Mouse (Mus musculus) testis, adult 2 months (tissue): ENCODE data around the gene 2310061I04Rik. TPM values are rescaled to one million over a fixed set of nuclear protein-coding genes. Genes with fewer than 3 reads are reported as not detected.

Experiments
- H3K27ac ChIP-seq: fragments of 200-500 bp; 2 replicates; pipeline ENCODE4 v1.5.1; 2012; ENCODE audit warnings: low read depth, low read length; ENCODE audit not compliant: control insufficient read depth, insufficient read depth
- H3K27me3 ChIP-seq: fragments of 200-500 bp; 2 replicates; pipeline ENCODE4 v1.6.1; 2012; ENCODE audit warnings: mild to moderate bottlenecking, low read length, moderate library complexity; ENCODE audit not compliant: control insufficient read depth, insufficient read depth
- H3K36me3 ChIP-seq: fragments of 200-500 bp; 2 replicates; pipeline ENCODE4 v1.6.1; 2012; ENCODE audit warnings: mild to moderate bottlenecking, low read length; ENCODE audit not compliant: control insufficient read depth, insufficient read depth
- H3K4me1 ChIP-seq: fragments of 200-500 bp; 2 replicates; pipeline ENCODE4 v1.6.1; 2012; ENCODE audit warnings: low read length; ENCODE audit not compliant: control insufficient read depth, insufficient read depth
- H3K4me3 ChIP-seq: fragments of 200-500 bp; 2 replicates; pipeline ENCODE4 v1.5.1; 2012; ENCODE audit warnings: low read depth, mild to moderate bottlenecking, low read length, moderate library complexity, mixed read lengths; ENCODE audit not compliant: control insufficient read depth
- CTCF ChIP-seq: fragments of 200-500 bp; IDR thresholded peaks from 2 replicates; pipeline ENCODE4 v1.5.1; 2012; ENCODE audit warnings: low read depth, mild to moderate bottlenecking, inconsistent platforms, low read length, moderate library complexity; ENCODE audit not compliant: control insufficient read depth, insufficient read depth, insufficient replicate concordance
- POLR2A ChIP-seq: fragments of 200-500 bp; IDR thresholded peaks from 2 replicates; pipeline ENCODE4 v1.6.1; 2012; ENCODE audit warnings: low read depth, mild to moderate bottlenecking, inconsistent platforms, low read length, moderate library complexity; ENCODE audit not compliant: control insufficient read depth
- polyA plus RNA-seq: library from polyadenylated mRNA; depleted of rRNA; stranded (reverse); fragments of >200 nt; gene quantifications from 2 replicates; pipeline ENCODE4 v1.2.3, GENCODE M21; 2012

The 2310061I04Rik gene
- polyA plus RNA-seq, 1 experiment: 172 TPM

- Histone ChIP-seq H3K27ac (no peak overlapping the region), H3K27me3 (no peaks in the 10 kb centered on the region), H3K36me3 (peaks cover 4% of the 10 kb centered on the region; the same call in 1 of the 2 replicates), H3K4me1 (no peaks in the 10 kb centered on the region), H3K4me3 (no peak overlapping the region)
- TF ChIP-seq POLR2A: no peak
- TF ChIP-seq CTCF: no peak
These were observed 32.3 kb upstream of the 2310061I04Rik start for GRCm38 (mm10) chr17:35929534-35929933.

GRCm38 (mm10) chr17:35927471-35927870, 30.2 kb upstream of the 2310061I04Rik start:
- no peak overlapping the region for H3K27ac ChIP-seq
- peaks cover 4% of the 10 kb centered on the region; the same call in 1 of the 2 replicates for H3K36me3 ChIP-seq
- no peak overlapping the region for H3K4me3 ChIP-seq
- no peaks in the 10 kb centered on the region for H3K27me3 ChIP-seq
- H3K4me1 ChIP-seq: no peaks in the 10 kb centered on the region
- TF ChIP-seq POLR2A: no peak
- no peak for TF ChIP-seq CTCF

GRCm38 (mm10) chr17:35923281-35923680, 26.1 kb upstream of the 2310061I04Rik start:
- H3K27ac ChIP-seq: no peak overlapping the region
- H3K36me3 ChIP-seq: peaks cover 4% of the 10 kb centered on the region; the same call in 1 of the 2 replicates
- no peaks in the 10 kb centered on the region for H3K4me1 ChIP-seq
- TF ChIP-seq POLR2A (0 out of 2 replicates have a peak, but pooled peaks have one; percentile 12), CTCF (no peak)
- H3K4me3 ChIP-seq: no peak overlapping the region
- no peaks in the 10 kb centered on the region for H3K27me3 ChIP-seq

- H3K36me3 ChIP-seq: peaks cover 4% of the 10 kb centered on the region; the same call in 1 of the 2 replicates
These were observed 25.3 kb upstream of the 2310061I04Rik start for GRCm38 (mm10) chr17:35922566-35922965.

GRCm38 (mm10) chr17:35921710-35922109, 24.5 kb upstream of the 2310061I04Rik start:
- Histone ChIP-seq H3K4me1 (no peaks in the 10 kb centered on the region), H3K27ac (no peak overlapping the region), H3K36me3 (peaks cover 5% of the 10 kb centered on the region), H3K27me3 (no peaks in the 10 kb centered on the region), H3K4me3 (no peak overlapping the region)
- no peak for TF ChIP-seq POLR2A
- no peak for TF ChIP-seq CTCF

More at GRCm38 (mm10) chr17:35922566-35922965, 25.3 kb upstream of the 2310061I04Rik start:
- Histone ChIP-seq H3K27me3 (no peaks in the 10 kb centered on the region), H3K27ac (no peak overlapping the region), H3K4me3 (no peak overlapping the region), H3K4me1 (no peaks in the 10 kb centered on the region)
- TF ChIP-seq POLR2A (no peak), CTCF (no peak)

- H3K36me3 ChIP-seq: peaks cover 3% of the 10 kb centered on the region
- no peak for TF ChIP-seq POLR2A
- TF ChIP-seq CTCF: no peak
- no peak overlapping the region for H3K4me3 ChIP-seq
- no peak overlapping the region for H3K27ac ChIP-seq
- H3K4me1 ChIP-seq: no peaks in the 10 kb centered on the region
- no peaks in the 10 kb centered on the region for H3K27me3 ChIP-seq
These were observed 23.8 kb upstream of the 2310061I04Rik start for GRCm38 (mm10) chr17:35920862-35921562.

- TF ChIP-seq POLR2A (no peak), CTCF (no peak)
- H3K27ac ChIP-seq: no peak overlapping the region
- H3K27me3 ChIP-seq: no peaks in the 10 kb centered on the region
- no peak overlapping the region for H3K4me3 ChIP-seq
- peaks cover 3% of the 10 kb centered on the region for H3K36me3 ChIP-seq
- peaks cover 2% of the 10 kb centered on the region; the same call in 1 of the 2 replicates for H3K4me1 ChIP-seq
These were observed 23.2 kb upstream of the 2310061I04Rik start for GRCm38 (mm10) chr17:35920384-35920783.
